Mouse (Mus musculus): ENCODE results near the gene Nectin2.

The Nectin2 gene

DNA sequence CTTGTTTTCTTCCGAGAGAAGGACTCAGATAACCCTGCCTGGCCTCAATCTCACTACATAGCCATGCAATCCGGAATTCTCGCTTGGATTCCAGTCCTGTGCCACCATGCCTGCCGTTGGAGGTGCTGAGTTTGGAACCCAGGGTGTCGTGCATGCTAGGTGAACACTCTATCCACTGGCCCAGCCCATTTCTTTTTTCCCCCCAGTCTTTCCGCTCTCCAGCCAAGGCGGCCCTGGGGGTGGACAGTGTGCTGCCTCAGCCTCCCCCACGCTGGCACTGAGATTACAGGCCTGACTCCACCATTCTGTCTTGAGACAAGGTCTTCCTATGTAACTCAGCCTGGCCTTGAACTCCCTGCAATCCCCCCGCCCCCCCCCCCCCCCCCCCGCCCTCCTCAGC lies 4.3 kb downstream of the Nectin2 start:
- DNase-seq (ENCODE audit: low read depth, low spot score) = no peak

GRCm38 (mm10) chr7:19744590-19745385 lies 5.5 kb downstream of the Nectin2 start:
- no peak for DNase-seq (ENCODE audit: low read depth, low spot score)

- no peak for DNase-seq (ENCODE audit: low read depth, low spot score)
These were observed 6.5 kb downstream of the Nectin2 start for GRCm38 (mm10) chr7:19743791-19744190.

DNA sequence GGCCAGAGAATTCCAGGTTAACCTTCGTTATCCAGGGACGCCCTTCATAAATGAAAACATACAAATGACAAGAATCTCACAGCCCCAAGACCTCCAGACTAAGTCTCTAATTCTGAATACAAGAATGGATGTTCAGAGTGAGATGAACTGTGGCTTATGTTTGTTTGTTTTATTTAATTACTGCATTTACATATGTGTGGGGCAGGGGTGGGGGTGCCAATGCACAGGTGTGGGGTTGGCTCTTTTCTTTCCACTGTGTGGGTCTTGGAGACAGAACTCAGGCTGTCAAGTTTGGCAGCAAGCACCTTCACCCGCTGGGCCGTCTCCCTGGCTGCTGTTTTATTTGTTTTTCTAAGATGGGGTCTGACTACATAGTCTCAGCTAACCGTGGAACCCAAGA lies 7.8 kb downstream of the Nectin2 start:
- no peak for DNase-seq (ENCODE audit: low read depth, low spot score)

DNA sequence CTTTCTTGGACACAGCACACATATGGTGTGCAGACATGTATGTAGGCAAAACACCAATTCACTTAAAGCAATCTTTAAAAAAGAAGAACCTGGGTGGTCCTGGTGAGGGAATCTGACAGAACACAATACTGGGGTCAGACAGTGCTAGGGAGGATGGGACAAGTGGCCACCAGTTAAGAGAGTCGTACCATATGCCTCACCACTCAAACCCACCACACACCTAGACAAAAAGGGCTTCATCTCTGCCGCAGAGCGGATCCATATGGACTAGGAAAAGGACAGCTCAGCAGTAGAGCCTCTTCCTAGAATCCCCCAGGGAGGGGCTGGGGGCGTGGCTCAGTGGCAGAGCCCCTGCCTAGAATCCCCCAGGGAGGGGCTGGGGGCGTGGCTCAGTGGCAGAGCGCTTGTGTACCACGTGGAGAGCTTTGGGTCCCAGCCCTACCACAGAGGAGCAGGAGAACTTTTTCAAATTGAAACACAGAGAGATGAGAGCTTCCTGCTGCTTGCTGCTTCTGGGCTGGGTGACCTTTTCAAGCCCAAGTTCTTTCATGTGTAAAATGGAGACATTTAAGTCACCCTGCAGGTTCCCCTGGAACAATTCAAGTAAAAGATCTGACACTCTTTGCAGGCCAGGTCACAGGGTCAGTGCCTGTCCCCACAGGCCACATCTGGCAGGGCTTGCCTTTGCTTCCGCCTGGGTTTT lies 8.8 kb downstream of the Nectin2 start:
- no peak for DNase-seq (ENCODE audit: low read depth, low spot score)

DNA sequence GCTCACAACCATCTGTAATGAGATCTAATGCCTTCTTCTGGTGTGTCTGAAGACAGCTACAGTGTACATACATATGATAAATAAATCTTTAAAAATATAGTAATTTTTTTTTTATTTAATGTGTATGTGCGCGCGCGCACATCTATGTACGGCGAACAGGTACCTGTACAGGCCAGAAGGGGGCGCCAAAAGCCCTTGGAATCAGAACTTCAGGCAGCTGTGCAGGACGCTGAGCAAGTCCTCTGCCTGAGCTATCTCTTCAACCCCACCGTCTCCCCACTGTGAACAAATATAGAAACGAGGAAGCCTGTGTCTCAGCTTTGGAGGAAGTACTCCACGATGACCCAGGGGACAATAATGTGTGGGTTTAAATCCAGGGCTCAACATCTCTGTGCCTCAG lies 10.0 kb downstream of the Nectin2 start:
- no peak for DNase-seq (ENCODE audit: low read depth, low spot score)

DNA sequence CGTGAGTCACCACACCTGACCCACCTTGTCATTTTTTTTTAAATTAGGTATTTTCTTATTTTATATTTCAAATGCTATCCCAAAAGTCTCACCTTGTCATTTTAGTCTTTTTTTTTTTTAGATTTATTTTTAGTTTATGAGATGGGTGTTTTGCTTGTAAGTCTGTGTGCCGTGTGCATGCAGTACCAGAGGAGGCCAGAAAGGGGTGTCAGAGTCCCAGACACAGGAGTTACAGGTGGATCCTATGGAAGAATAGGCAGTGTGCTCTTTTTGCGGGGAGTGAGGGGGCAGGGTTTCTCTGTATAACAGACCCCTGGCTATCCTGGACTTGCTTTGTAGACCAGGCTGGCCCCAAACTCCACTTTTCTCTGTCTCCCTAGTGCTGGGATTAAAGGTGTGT lies 11.5 kb downstream of the Nectin2 start:
- no peak for DNase-seq (ENCODE audit: low read depth, low spot score)

DNA sequence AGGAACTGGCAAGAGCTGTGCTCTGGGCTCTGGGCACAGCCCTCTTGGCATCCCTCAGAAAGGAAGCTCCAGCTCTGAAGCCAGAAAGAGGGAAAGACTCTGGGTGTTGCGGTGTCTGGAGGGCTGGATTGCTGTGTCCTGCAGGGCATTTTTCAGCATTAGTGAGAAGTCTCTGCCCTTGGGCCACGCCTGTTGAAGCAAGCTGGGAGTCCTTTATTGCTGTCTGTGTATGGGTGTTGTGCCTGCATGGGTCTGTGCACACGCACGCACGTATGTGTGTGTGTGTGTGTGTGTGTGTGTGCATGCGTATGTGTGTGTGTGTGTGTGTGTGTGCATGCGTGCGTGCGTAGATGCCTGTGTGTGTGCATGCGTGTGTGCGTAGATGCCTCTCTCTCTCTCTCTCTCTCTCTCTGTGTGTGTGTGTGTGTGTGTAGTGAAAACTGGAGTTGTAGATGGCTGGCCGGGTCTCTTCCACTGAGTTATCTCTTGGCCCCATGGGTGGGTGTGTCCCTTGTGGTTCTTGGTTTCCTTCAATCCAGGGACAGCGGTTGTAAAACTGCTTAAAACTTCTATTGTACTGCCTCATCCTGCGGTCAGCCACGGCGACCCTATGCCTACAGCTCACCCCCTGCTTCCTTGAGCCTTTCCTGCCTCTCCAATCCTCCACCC lies 13.8 kb downstream of the Nectin2 start:
- DNase-seq (ENCODE audit: low read depth, low spot score) = no peak

GRCm38 (mm10) chr7:19734178-19734666 lies 16.1 kb downstream of the Nectin2 start:
- DNase-seq (ENCODE audit: low read depth, low spot score) = no peak

- DNase-seq (ENCODE audit: low read depth, low spot score) = no peak
These were observed 23.7 kb downstream of the Nectin2 start for GRCm38 (mm10) chr7:19726541-19726940.

DNA sequence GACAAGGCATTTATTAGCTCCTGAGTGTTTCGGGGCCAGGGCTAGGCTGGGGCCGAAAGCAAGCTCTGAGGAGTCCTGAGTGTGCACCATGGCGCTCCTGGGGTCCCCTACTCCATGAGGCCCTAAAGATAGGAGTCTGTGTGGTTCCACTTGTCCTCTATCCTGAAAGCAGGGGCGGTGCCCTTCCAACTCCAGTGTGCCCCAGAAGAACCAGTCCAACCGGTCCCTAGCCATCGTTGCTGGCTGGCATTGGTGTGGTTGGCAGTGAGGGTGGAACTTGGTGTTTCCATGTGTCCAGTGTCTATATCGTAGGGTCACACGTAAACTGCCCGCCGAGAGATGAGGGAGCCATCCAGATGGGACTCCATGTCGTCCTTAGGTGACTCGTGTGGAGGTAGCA lies 26.1 kb downstream of the Nectin2 start:
- DNase-seq (ENCODE audit: low read depth, low spot score) = no peak

DNA sequence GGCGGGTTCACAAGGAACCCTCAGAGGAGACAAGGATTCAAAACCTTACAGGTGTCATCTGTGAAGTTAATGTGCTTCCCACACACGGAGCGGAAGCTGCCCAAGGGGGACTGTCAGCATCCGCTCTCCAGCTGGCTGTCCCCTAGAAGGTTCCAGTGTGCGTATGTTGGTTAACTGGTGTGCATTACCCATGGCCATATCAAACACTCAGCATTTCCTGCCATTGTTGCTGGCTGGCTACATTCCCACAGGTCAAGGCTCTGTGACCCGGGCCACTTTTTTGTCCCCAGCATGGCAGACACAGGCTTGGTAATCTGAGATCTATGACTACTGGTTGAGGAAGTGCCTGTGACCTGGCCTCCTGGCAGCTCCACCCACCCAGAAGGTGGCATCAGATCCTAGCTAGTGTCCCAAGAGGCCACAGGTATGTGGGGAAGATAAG lies 27.5 kb downstream of the Nectin2 start:
- no peak for DNase-seq (ENCODE audit: low read depth, low spot score)

- no peak for DNase-seq (ENCODE audit: low read depth, low spot score)
These were observed 31.1 kb downstream of the Nectin2 start for GRCm38 (mm10) chr7:19719200-19719599.

- no peak for DNase-seq (ENCODE audit: low read depth, low spot score)
These were observed 31.9 kb downstream of the Nectin2 start for GRCm38 (mm10) chr7:19718297-19718952.

DNA sequence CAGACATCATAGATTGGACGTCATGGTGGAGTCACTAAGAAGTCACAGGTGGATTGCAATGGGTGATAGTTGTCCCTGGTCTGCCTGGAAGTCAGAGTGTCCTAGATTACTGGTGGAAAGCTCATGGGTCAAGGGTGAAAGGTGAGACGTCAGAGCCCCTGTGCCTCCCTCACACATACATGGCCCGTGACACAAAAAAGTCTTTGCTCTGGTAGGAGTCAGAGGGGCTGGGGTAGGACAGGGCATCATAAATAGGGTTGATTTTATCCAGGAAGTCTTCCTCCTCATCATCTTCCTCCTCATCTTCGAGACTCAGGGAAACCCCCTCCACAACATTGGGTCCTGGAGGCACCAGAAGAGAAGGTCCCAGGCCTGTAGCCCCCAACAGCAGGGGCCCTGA lies 32.9 kb downstream of the Nectin2 start:
- DNase-seq (ENCODE audit: low read depth, low spot score) = no peak

GRCm38 (mm10) chr7:19716822-19717221 lies 33.5 kb downstream of the Nectin2 start:
- no peak for DNase-seq (ENCODE audit: low read depth, low spot score)

DNA sequence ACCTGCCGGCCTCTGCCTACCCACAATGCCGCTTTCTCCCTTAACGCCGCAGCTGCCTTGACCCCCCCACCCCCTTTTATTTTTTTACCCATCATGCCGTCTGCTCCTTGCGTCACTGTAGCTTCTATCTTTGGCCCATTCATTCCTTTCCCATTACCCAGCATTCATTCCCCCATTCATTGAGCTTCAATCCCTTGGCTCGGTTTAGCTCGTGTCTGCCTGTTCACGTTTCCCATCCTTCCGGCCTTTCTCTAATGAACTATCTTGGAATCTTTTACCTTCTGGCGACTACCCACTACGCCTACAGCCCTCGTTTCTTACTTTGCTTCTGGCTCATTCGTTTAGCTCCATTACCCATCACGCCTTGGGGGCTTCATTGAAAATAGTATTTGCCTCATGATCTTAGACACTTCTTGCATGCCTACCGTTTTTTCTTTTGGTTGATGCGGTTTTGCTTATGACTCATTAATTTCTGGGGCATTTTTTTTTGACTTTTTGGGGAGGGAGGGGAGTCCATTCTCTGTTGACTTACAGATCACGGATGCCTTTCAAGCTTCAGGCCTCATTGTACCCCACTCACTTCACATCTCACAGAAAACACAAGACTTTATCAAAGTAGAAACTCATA lies 34.1 kb downstream of the Nectin2 start:
- DNase-seq (ENCODE audit: low read depth, low spot score) = no peak

GRCm38 (mm10) chr7:19715239-19716054 lies 34.8 kb downstream of the Nectin2 start, which contains the start of gene Tomm40:
Tomm40 (minus strand) TSS chr7:19715438.
- peak; percentile 100 for DNase-seq (ENCODE audit: low read depth, low spot score)

DNA sequence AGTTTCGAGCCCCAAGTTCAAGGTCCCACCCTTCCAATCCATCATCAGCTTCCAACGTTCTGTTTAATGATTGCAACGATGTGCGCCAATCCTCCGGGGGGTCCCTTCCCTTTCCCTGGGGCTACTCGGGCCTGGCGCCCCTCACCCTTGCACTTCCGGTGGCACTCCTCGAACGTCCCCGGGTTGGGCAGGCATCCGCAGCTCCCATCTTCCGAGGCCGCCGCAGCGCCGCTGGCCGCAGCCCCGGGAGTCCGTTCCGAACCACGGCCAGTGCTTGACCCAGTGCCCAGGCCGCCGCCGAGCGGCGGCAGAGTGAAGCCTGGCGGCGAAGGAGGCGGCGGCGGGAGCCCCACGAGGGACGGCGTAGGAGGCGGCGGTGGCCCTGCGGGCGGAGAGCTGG lies 35.4 kb downstream of the Nectin2 start:
- DNase-seq (ENCODE audit: low read depth, low spot score) = no peak

DNA sequence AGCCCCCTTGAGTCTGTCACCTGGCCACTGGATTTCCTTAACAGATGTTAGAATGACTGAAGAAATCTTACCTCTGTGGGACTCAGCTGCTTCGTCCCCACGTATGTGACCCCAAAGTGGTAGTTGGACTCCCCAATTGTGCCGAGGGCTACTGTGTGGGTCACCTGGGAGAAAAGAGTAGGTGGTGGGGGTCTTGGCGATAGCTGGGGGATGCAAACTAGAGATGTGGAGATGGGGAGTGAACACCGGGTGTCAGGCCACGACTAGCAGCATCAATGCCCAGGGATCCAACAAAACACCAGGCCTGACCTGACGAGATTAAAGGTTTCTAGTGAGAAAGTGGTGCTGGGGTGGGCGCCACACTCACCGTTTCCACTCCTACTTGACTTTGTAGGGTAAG lies 36.7 kb downstream of the Nectin2 start:
- no peak for DNase-seq (ENCODE audit: low read depth, low spot score)

All from brain, adult 2 months (tissue).